Mouse (Mus musculus): ENCODE results near the gene Rtp3. TPM values are rescaled to one million over a fixed set of nuclear protein-coding genes. Genes with fewer than 3 reads are reported as not detected.

Gene Rtp3
- total RNA-seq, 2 experiments from 2014 or later = 0.54 to 1.3 TPM

- intact Hi-C loops (cut with DNase I) = no loop called here
- DNase-seq = no peak
Measured at GRCm38 (mm10) chr9:110985541-110985940, 4.8 kb downstream of the Rtp3 start.

DNA sequence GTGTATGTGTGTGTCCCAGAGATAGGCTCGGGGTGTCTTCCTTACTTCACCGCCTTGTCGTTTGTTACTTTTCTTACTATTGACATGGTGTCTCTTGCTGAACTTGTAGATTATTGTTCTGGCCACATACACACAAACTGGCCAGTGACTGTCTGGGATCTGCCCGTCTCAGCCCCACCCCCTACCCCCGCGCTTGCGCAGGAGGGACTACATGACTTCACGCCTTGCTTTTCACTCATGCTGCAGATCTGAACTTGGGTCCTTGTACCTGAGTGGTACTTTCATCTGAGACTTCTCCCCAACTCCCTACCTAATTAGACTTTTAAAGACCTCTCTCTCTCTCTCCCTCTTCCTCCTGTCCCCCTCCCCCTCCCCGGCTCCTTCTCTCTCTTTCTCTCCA lies 6.3 kb downstream of the Rtp3 start:
- intact Hi-C loops (cut with DNase I) = no loop called here
- DNase-seq = no peak

DNA sequence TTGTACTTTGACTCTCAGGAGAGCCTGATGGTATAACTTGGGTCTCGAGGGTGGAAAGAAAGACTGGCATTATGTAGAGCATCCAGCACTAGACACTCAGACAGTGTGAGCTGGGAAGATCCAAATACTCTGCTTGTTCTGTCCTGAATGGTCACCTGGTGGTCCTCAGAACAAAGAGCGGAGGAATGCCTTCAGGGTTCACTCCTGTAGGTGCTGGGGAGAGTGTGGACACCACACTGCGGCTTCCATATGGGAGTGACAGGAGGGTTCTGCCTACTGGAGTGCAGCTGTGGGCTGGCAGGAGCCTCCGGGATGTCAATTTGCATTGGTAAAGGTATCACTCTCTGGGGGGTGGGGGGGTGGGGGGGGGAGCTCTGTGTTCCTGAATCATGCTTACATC lies 8.0 kb downstream of the Rtp3 start:
- DNase-seq = no peak
- intact Hi-C loops (cut with DNase I) = no loop called here

DNA sequence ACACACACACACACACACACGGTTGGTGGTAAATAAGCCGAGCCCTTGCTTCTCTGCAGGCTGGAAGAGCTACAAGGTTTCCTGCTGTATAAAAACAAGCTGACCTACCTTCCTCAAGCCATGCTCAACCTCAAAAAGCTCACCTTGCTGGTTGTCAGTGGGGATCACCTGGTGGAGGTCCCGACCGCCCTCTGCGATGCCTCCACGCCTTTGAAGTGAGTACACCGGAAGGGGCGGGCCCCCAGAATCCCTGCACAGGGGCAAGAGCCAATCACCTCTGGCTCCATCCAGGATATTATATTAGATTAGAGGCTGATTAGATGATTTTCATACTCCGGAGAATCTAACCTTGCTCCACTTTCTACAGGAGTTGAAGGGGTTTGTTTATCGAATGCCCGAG lies 11.0 kb downstream of the Rtp3 start:
- intact Hi-C loops (cut with DNase I) = no loop called here
- no peak for DNase-seq

- intact Hi-C loops (cut with DNase I) = no loop called here
- DNase-seq = no peak
Measured at GRCm38 (mm10) chr9:110965910-110966231, 24.5 kb downstream of the Rtp3 start.

- intact Hi-C loops (cut with DNase I) = no loop called here
- no peak for DNase-seq
Measured at GRCm38 (mm10) chr9:110965062-110965909, 25.1 kb downstream of the Rtp3 start.

DNA sequence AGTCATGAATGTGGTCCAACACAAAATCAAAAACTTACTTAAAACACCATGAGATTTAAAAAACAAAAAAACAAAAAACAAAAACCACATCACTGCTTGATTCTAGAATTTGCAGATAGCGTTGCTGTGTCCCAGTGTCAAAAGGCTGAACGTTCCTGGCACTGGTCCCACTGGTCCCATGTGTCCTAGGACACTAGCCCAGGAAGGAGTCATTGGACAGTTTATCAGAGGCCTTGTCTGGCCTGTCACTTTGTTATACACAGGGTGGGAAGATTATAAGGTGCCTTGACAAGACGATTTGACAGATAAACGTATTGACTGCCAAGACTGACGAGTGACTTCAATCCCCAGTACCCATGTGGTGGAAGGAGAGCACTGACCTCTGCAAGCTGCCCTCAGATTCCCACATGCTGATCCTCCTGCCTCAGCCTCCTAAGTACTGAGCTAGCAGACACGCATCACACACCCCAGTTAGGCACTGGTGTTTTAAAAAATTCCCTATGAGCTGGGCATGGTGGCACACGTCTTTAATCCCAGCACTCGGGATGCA lies 26.7 kb downstream of the Rtp3 start:
- no peak for DNase-seq
- intact Hi-C loops (cut with DNase I) = no loop called here

GRCm38 (mm10) chr9:110961386-110961785 lies 29.0 kb downstream of the Rtp3 start:
- intact Hi-C loops (cut with DNase I) = no loop called here
- no peak for DNase-seq

GRCm38 (mm10) chr9:110960230-110961149 lies 29.9 kb downstream of the Rtp3 start:
- intact Hi-C loops (cut with DNase I) = no loop called here
- no peak for DNase-seq

- DNase-seq = no peak
- intact Hi-C loops (cut with DNase I) = no loop called here
Measured at GRCm38 (mm10) chr9:110959669-110960068, 30.7 kb downstream of the Rtp3 start.

DNA sequence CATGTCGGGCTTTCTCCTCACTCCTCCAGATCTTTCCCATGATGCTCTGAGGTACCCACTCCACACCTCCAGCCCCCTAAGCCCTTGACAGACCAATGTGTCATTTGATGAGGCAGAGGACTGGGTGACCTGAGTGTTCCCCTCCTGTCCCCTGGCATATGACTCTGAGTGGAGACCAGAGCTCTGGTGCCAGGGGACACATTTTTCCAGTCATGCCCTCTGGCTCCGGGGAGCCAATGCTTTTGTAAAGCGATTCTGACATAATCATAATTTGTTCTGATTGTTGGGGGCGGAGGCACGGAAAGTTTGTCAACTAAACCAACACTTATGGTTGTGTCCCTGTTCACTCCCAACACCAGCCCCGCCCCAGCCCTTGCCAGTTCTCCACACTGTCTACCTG lies 34.4 kb downstream of the Rtp3 start:
- intact Hi-C loops (cut with DNase I) = no loop called here
- peak in 1 of 2 experiments; percentile 11 for DNase-seq

GRCm38 (mm10) chr9:110954681-110955445 lies 35.5 kb downstream of the Rtp3 start:
- intact Hi-C loops (cut with DNase I) = loop anchor here (1.0 kb wide), 1 partner anchor 33 kb away; no protein-coding TSS in a partner anchor
- no peak for DNase-seq

GRCm38 (mm10) chr9:110953550-110954461 lies 36.6 kb downstream of the Rtp3 start:
- intact Hi-C loops (cut with DNase I) = loop anchor here (1.0 kb wide), 1 partner anchor 32 kb away; no protein-coding TSS in a partner anchor
- DNase-seq = peak; percentile 59 to 68

- DNase-seq = no peak
- intact Hi-C loops (cut with DNase I) = no loop called here
Measured at GRCm38 (mm10) chr9:110952931-110953549, 37.3 kb downstream of the Rtp3 start.

DNA sequence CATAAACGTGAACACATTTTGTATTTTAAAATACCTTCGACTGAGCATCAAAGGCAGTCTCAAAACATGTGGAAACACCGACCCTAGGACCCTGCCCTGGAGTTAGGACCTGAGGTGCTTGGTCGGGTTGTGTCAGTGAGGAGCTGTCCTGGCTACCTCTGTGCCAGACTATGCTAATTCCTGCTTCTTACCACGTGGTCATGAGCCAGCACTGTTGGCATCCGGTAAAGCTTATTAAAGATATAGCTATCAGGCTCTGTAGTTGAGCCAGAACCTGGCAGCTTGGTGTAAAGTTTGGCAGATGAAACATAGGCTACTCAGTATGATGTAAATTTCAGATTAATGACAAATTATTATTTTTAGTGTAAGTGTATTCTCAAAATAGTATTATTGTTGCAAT lies 38.0 kb downstream of the Rtp3 start:
- intact Hi-C loops (cut with DNase I) = no loop called here
- no peak for DNase-seq

DNA sequence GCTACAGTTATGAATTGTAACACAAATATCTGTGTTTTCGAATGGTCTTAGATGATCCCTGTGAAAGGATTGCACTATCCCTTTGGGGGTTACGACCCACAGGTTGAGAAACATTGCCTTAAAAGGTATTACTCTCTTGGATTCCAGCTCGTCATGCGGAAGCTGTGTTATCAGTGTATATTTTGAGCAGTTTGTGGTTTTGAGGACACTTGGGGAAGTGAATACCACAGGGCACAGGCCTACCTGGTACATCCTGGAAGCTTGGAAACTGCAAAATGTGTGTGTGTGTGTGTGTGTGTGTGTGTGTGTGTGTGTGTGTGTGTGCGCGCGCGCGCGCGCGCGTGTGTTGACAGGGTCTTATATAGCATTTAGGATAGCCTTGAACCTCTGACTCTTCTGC lies 38.5 kb downstream of the Rtp3 start:
- intact Hi-C loops (cut with DNase I) = no loop called here
- DNase-seq = no peak

DNA sequence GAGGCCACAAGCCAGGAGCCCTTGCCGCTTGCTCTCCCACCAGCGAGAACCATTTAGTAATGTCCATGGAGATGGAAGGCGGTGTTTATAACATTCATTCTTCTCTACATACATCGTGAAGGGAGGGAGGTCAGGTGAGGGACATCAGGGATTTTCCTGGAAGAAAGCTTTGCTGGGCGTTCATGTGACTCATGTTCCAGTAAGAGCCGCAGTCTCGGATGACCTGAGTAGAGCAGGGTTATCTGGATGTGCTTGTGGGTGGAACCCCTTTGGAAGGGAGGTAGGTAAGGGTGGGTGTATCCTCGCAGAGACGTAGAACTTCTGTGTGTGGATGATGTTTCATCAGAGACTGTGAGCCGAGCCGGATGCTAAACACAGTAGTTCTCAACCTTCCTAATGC lies 39.0 kb downstream of the Rtp3 start, which contains the start of gene Lrrc2:
Gene Lrrc2, plus strand, starts transcription at position 149 of the 400 bp plus-strand sequence.
- DNase-seq = no peak
- intact Hi-C loops (cut with DNase I) = no loop called here

- intact Hi-C loops (cut with DNase I) = no loop called here
- DNase-seq = no peak
Measured at GRCm38 (mm10) chr9:110950109-110950508, 40.3 kb downstream of the Rtp3 start.

DNA sequence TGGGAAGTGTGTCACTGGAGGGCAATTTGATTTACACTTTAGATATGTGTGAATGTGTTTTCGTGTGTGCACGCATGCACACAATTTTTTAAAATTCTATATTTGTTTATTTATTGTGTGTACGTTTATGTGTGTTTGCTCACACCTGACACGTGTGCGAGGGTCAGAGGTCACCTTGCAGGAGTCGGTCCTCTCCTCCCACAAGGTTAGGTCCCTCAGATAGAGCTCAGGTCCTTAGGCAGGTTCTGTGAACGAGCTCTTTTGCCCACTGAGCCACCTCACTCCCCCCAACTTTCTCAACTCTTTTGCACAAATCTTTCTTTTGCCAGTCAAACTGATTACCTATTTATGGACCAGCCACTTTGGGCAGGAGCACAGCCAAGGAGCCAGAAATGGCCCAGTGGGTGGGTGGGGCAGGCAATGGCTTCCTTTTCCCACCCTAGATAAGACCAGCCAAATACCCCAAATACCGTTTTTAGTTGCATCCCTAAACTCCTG lies 41.5 kb downstream of the Rtp3 start:
- intact Hi-C loops (cut with DNase I) = no loop called here
- no peak for DNase-seq

All from gastrocnemius, postnatal 36 days (tissue).